Mouse (Mus musculus): ENCODE data around the gene Chdh. TPM values are rescaled to one million over a fixed set of nuclear protein-coding genes. Genes with fewer than 3 reads are reported as not detected.

The Chdh gene
- under 1 TPM in 1 of 2 experiments, not detected in 1; 0.09 TPM for polyA plus RNA-seq (2012; fragmentation: generic; extraction: Trizol)

GRCm38 (mm10) chr14:30008733-30009575 lies at the start of gene Chdh, which contains the start of gene Il17rb:
Gene Chdh (plus strand): TSS chr14:30009023.
Gene Il17rb (minus strand): TSS chr14:30008896.

DNA sequence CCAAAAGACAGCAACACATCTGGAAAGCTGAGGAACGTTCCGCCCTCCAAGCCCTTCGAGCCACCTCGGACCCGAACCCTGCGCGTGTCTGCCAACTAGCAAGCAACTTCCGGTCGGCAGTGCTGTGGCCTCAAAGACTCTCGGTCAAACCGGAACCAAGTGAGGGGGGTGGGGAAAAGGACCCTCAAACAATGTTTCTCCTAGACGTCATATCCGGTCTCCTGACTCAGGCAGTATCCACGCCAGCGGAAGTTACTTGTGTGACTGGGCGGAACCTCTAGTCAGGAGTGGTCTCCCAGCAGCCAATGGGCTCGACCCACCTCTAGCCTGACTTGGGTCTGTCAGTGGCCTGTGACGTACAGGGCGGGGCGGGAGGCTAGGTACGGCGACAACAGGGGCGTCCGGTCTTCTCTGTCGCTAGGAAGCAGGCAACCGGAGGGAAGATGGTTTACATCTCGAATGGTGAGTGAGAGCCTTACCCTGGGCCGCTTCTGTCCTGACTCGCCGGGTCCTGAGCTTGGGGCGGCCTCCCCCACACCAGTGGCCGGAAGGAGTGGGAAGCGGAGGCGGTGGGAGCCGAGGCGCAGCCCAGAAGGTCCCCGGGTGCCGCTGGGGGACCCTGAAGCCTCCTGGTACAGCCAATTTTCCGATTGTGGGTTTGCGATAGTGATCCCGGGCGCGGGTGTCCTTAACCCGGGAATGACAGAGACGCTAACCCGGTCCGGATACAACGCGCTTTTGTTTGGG lies 40.6 kb upstream of the Chdh start, which contains the start of gene Selenok:
Gene Selenok, plus strand, starts transcription at position 234 of the 747 bp plus-strand sequence.

DNA sequence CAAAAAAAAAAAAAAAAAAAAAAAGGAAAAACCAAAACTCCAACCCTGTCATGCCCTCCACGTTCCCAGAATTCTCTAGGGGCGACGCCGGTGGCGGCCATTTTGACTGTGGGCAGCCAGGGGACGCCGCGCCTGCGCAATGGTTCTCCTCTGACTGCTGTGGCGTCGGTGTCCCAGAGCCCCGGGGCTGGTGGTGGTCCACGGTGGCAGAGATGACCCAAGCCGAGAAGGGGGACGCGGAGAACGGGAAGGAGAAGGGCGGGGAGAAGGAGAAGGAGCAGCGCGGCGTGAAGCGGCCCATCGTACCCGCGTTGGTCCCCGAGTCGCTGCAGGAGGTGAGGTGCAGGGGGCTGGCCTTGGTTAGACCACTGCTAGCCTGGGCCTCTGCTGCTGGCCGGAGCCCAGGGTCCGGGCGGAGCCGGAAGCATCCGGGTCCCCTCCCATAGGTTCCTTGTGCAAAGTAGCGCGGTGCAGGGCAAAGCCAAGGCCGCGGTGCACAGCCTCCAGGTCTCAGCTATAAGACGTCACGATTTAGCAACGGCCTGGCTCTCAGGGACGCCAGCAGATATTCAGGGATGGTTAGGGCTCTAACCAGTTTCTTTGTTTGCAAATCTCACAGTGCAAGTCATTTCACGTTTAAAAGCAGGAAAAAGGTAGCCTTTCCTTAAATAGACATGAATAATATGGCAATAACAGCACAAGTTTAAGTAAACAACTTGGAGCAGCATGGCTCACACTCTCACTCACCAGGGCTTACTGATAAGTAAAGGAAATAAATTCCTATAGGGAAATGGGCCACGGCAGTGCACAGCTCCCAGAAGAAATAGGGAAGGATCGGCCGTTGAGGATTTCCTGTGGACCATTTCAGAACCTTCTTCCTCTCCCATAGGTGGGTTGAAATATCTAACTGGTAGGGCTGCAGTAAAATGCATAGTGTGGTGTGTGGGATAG lies 30.3 kb upstream of the Chdh start, which contains the start of gene Actr8:
Gene Actr8, plus strand, starts transcription at position 84 of the 951 bp plus-strand sequence.

Other genes with a start within 250 kb of the Chdh start
- gene Selenok, start 40.7 kb upstream of the Chdh start, polyA plus RNA-seq (2012; fragmentation: generic; extraction: Trizol), result 100 to 1,000 TPM in 1 of 2 experiments, 10 to 100 TPM in 1; 18.5 to 134 TPM
- 10 to 100 TPM in 1 of 2 experiments, 1 to 10 TPM in 1; 6.2 to 23.4 TPM for gene Actr8, start 30.7 kb upstream of the Chdh start, polyA plus RNA-seq (2012; fragmentation: generic; extraction: Trizol)
- under 1 TPM in 1 of 2 experiments, not detected in 1; 0.19 TPM for gene Il17rb, start 127 bp upstream of the Chdh start, polyA plus RNA-seq (2012; fragmentation: generic; extraction: Trizol)

Data from C3H10T1/2 (cell line).